ENCODE assay signal across 8 mouse cellular contexts in genomic region chr2:71212360-71212726, GRCm38 (mm10). TPM values are rescaled to one million over a fixed set of nuclear protein-coding genes. Genes with fewer than 3 reads are reported as not detected.
A peak's percentile ranks its signal among the peaks of the same experiment; 100 is the strongest.
DNase-seq lines count a peak whose midpoint lies in the region; ATAC-seq and TF ChIP-seq lines count a peak whose summit lies in the region.

No protein-coding gene starts in this region.

- H3K27ac ChIP-seq in kidney, embryonic 15.5 days: peak overlapping the region; percentile 88
- peak overlapping the region; percentile 81; the same call in 1 of the 2 replicates for H3K27ac ChIP-seq in bone marrow, adult 2 months (ENCODE audit: control insufficient read depth, insufficient read depth, low read depth, low read length, poor library complexity)
- peak overlapping the region; percentile 91 for H3K27ac ChIP-seq in hindbrain, embryonic 15.5 days (replicated peaks)
- H3K27ac ChIP-seq in midbrain, embryonic 15.5 days: peak overlapping the region; percentile 91

- DNase-seq in kidney, postnatal 25 days: no peak
- no peak for DNase-seq in cerebellum, postnatal 36 days
- DNase-seq in retina, embryonic 14.5 days (ENCODE audit: low spot score): no peak
- no peak for DNase-seq in layer of hippocampus, adult 11-12 months (ENCODE audit: low spot score)

- peak overlapping the region; percentile 92 for H3K4me3 ChIP-seq in kidney, embryonic 15.5 days (replicated peaks)
- peak overlapping the region; percentile 92 for H3K4me3 ChIP-seq in bone marrow, adult 2 months (replicated peaks; ENCODE audit: control insufficient read depth, low read depth, low read length)
- H3K4me3 ChIP-seq in hindbrain, embryonic 15.5 days: peak overlapping the region; percentile 85
- peak overlapping the region; percentile 84 for H3K4me3 ChIP-seq in midbrain, embryonic 15.5 days

- no peak for ATAC-seq in kidney, embryonic 15.5 days (replicated peaks; ENCODE audit: low FRiP score)
- no peak for ATAC-seq in hindbrain, embryonic 15.5 days (ENCODE audit: low FRiP score, low read depth)
- no peak; the same call in none of the 2 replicates for ATAC-seq in midbrain, embryonic 15.5 days (replicated peaks)

- H3K9ac ChIP-seq in kidney, embryonic 15.5 days: peak overlapping the region; percentile 95
- H3K9ac ChIP-seq in hindbrain, embryonic 15.5 days: peak overlapping the region; percentile 98
- peak overlapping the region; percentile 91 for H3K9ac ChIP-seq in midbrain, embryonic 15.5 days

- H3K9me3 ChIP-seq in kidney, embryonic 15.5 days (replicated peaks): no peaks in the 10 kb centered on the region
- no peaks in the 10 kb centered on the region for H3K9me3 ChIP-seq in hindbrain, embryonic 15.5 days
- H3K9me3 ChIP-seq in midbrain, embryonic 15.5 days: no peaks in the 10 kb centered on the region

- TF ChIP-seq POLR2A in bone marrow, adult 2 months (IDR thresholded peaks at IDR 0.05; ENCODE audit: borderline replicate concordance, control insufficient read depth, low read depth, low read length): no peak

- H3K4me1 ChIP-seq in kidney, embryonic 15.5 days: 0 out of 2 replicates have a peak, but pooled peaks cover 9% of the 10 kb centered on the region
- no peaks in the 10 kb centered on the region for H3K4me1 ChIP-seq in bone marrow, adult 2 months (ENCODE audit: control insufficient read depth, insufficient read depth, low read length)
- H3K4me1 ChIP-seq in hindbrain, embryonic 15.5 days (replicated peaks): peaks cover 20% of the 10 kb centered on the region
- peaks cover 16% of the 10 kb centered on the region for H3K4me1 ChIP-seq in midbrain, embryonic 15.5 days

- TF ChIP-seq CTCF in bone marrow, adult 2 months (IDR thresholded peaks at IDR 0.05; ENCODE audit: control insufficient read depth, insufficient read depth, low read length): no peak

- H3K27me3 ChIP-seq in kidney, embryonic 15.5 days: no peaks in the 10 kb centered on the region
- H3K27me3 ChIP-seq in hindbrain, embryonic 15.5 days: no peaks in the 10 kb centered on the region
- H3K27me3 ChIP-seq in midbrain, embryonic 15.5 days (replicated peaks): no peaks in the 10 kb centered on the region

- peaks cover 22% of the 10 kb centered on the region for H3K36me3 ChIP-seq in kidney, embryonic 15.5 days
- peaks cover 6% of the 10 kb centered on the region for H3K36me3 ChIP-seq in hindbrain, embryonic 15.5 days
- peaks cover 2% of the 10 kb centered on the region; the same call in 1 of the 2 replicates for H3K36me3 ChIP-seq in midbrain, embryonic 15.5 days (replicated peaks)

- 2% methylated on average over 6 of the region's 6 CpGs for WGBS in kidney, embryonic 15.5 days
- 2% methylated on average over 6 of the region's 6 CpGs for WGBS in bone marrow, adult 2 months
- WGBS in hindbrain, embryonic 15.5 days: 1% methylated on average over 6 of the region's 6 CpGs
- 1% methylated on average over 6 of the region's 6 CpGs for WGBS in midbrain, embryonic 15.5 days

- H3K4me2 ChIP-seq in kidney, embryonic 15.5 days: peak overlapping the region; percentile 63
- H3K4me2 ChIP-seq in hindbrain, embryonic 15.5 days: peak overlapping the region; percentile 62
- H3K4me2 ChIP-seq in midbrain, embryonic 15.5 days: peak overlapping the region; percentile 58

RNA-seq across cellular contexts. Expression of gene Dync1i2, which starts 0.8 kb away (rescaled TPM):
- polyA plus RNA-seq in kidney, embryonic 15.5 days (2015; fragmentation: Nextera tagmentation; extraction: Ambion mirVana): 83.2 and 85.6 TPM in 2 replicates
- 40.4 and 50.8 TPM in 2 replicates for polyA plus RNA-seq in bone marrow, adult 2 months (2011; ENCODE audit: insufficient read depth, insufficient read length, low replicate concordance, missing spikeins)
- 159 and 166 TPM in 2 replicates for polyA plus RNA-seq in hindbrain, embryonic 15.5 days (2015; fragmentation: Nextera tagmentation; extraction: Ambion mirVana)
- 171 and 181 TPM in 2 replicates for polyA plus RNA-seq in midbrain, embryonic 15.5 days (2015; fragmentation: Nextera tagmentation; extraction: Ambion mirVana)
